Mouse (Mus musculus) ES-E14 (cell line): ENCODE results near the gene Ppp1ca.

Experiments used
- CHD2 ChIP-seq: IDR thresholded peaks from 2 replicates; pipeline ENCODE4 v1.6.1; 2014; ENCODE audit warnings: mild to moderate bottlenecking, low read depth, low read length, inconsistent platforms
- HCFC1 ChIP-seq: IDR thresholded peaks from 2 replicates; pipeline ENCODE4 v1.6.1; 2012; ENCODE audit warnings: low read length, inconsistent platforms, borderline replicate concordance; ENCODE audit not compliant: insufficient read depth
- MAFK ChIP-seq: IDR thresholded peaks from 2 replicates; pipeline ENCODE4 v1.6.1; 2014; ENCODE audit warnings: mild to moderate bottlenecking, low read depth, low read length, inconsistent platforms; ENCODE audit not compliant: insufficient read depth
- ZNF384 ChIP-seq: IDR thresholded peaks from 2 replicates; pipeline ENCODE4 v1.6.1; 2012; ENCODE audit warnings: low read depth, low read length, inconsistent platforms

DNA sequence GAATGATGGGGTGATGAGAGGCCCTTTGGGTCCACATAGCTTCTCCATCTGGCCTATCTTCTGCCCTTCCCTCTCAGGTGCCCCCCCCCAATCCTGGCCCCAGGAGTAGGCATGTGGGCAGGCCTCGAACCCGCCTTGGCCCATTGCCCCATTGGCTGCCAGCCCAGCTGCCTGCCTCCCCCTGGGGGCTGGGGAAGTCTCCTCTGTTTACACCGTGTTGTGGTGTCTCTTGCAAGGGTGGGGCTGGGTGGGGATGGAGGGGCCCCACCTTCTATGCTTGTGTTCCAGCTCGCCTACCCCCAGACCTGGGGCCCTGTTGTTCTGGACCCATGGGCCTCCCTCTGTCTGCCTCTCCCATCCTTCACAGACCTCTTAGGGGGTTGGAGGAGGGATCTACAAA is 28.6 kb downstream of the Ppp1ca start:
- TF ChIP-seq ZNF384 (no peak), HCFC1 (no peak), MAFK (no peak), CHD2 (no peak)
